Mouse (Mus musculus): ENCODE data around the gene Cep295nl.
"Not testable (repeated sequence)": the region's sequence is repeated elsewhere in the genome, so short reads cannot be mapped to it uniquely, and the experiment has no call there.

Gene Cep295nl

DNA sequence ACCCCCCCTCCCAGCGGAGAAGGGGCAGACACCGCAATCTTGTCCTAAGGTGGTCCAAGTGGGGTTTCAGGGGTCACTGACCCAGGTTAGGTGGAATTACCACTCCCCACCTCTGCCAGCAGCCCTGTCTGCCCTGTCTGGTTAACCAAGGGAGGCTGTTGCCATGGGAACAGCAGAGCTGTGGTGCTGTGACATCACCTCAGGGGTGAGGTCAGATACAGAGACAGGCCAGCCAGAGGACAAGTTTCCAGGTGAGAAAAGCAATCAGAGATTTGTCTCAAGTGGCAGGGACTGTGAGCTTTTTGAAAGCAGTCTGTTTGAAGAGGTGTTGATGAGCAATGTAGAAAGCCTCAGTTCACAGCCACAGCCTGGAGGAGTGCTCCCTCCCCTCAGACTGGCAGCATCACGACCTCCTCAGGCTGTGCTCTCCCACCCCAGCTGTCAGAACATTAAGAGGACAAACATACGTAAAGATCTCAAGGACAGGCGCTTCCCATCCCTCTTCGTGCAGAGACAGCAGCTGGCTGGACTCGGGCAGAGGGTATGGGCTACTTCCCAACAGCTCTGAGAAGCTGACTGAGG, at the start of gene Cep295nl:
TSS of gene Cep295nl (minus strand) at position 101 of the 582 bp plus-strand sequence.
- no peak for DNase-seq (ENCODE audit: low spot score in 2 of 2)

DNA sequence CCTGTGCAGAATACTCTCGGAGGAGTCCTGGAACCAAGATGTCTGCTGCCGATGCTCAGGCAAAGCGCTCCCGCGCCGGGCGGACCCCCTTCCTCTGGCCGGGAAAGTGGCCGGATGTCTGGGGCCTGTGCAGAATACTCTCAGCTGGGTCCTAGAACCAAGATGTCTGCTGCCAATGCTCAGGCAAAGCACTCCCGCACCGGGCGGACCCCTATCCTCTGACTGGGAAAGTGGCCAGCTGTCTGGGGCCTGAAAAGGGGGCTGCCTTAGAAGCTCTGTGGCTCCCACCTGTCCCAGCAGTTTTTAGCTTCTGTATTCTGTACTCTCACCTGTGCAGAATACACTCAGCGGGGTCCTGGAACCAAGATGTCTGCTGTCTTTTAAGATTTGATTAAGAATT, 45.5 kb upstream of the Cep295nl start:
- DNase-seq (ENCODE audit: low spot score in 2 of 2), result not testable (repeated sequence)

- peak; percentile 46 to 73 for DNase-seq (ENCODE audit: low spot score in 2 of 2)
Measured at GRCm38 (mm10) chr11:118379251-118380009, 37.1 kb upstream of the Cep295nl start.

- no peak for DNase-seq (ENCODE audit: low spot score in 2 of 2)
Measured at GRCm38 (mm10) chr11:118378656-118379055, 36.4 kb upstream of the Cep295nl start.

GRCm38 (mm10) chr11:118376323-118376722, 34.0 kb upstream of the Cep295nl start:
- not testable (repeated sequence) for DNase-seq (ENCODE audit: low spot score in 2 of 2)

- DNase-seq (ENCODE audit: low spot score in 2 of 2), result no peak
Measured at GRCm38 (mm10) chr11:118375881-118376280, 33.6 kb upstream of the Cep295nl start.

- DNase-seq (ENCODE audit: low spot score in 2 of 2), result no peak
Measured at GRCm38 (mm10) chr11:118375461-118375860, 33.2 kb upstream of the Cep295nl start.

DNA sequence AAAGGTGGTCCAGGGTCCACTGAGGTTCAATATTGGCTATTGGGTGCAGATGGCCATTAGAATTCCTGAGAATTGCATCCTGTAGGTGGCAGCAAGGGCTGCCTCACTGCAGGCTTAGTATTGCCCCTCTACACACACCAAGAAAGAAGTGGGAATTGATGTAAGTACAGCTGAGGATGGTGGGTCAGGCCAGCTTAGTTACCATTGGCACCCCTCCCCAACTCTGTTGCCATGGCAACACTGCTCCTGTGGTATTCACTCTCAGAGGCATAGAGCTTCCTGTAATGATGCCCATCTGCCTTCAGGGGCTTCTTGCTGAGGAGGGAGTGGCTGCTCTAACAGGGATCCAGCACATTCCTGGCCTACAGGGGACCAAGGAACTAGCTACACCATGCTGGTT, 32.7 kb upstream of the Cep295nl start:
- DNase-seq (ENCODE audit: low spot score in 2 of 2), result no peak

- DNase-seq (ENCODE audit: low spot score in 2 of 2), result no peak
Measured at GRCm38 (mm10) chr11:118374506-118374905, 32.2 kb upstream of the Cep295nl start.

DNA sequence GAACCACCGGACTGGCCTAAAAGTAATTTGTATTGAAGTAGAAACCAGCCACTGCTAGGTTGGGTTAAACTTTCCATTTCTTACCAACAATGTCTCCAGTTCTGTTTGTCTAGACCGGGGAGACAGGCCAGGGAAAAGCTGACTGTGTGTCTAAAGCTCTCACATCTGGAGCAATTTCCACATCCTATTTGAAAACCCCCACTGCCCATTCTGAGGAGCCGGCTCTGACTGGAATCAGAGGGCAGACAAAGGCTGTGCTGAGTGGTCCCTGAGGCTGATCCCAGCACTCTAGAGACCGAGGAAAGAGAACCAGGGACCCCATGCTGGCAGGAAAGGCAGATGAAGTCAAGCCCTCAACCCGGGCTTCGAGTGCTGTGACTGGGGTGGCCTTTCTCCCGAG, 30.3 kb upstream of the Cep295nl start:
- DNase-seq (ENCODE audit: low spot score in 2 of 2), result no peak

DNA sequence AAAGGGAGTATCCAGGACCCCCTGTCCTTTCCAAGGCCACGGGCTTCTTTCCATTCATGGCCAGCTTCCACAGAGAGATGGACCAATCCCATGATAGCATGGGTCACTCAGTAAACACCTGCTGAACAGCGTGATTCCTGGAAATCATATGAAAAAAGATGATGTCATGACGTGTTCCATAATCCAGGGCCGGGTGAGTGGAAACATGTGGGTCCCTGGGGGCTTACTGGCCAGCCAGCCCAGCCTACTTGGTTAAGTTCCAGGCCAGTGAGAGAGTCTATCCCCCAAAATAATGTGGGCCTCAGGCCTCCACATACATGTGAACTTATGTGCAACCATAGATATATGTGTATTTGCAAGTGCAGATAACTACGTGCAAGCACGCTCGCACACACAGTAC, 29.6 kb upstream of the Cep295nl start:
- DNase-seq (ENCODE audit: low spot score in 2 of 2), result no peak

GRCm38 (mm10) chr11:118369657-118370056, 27.4 kb upstream of the Cep295nl start:
- DNase-seq (ENCODE audit: low spot score in 2 of 2), result no peak

DNA sequence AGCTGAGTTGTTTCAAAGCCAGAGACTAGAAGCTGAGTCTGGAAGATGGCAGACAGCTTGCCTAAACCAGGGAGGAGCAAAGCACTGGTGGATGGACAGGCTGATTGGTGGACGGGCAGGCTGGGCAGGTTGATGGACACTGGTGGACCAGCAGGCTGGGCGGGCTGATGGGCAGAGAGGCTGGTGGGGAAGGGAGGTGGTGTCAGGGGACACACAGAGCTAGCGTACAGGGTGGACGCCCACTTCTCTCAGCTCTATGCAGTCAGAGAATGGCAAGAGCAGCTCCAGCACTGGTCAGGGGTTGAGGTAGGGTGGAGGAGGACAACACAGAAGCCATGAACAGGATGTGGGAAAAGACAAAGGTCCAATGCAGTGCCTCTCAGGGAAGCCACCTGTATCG, 27.0 kb upstream of the Cep295nl start:
- DNase-seq (ENCODE audit: low spot score in 2 of 2), result no peak

DNA sequence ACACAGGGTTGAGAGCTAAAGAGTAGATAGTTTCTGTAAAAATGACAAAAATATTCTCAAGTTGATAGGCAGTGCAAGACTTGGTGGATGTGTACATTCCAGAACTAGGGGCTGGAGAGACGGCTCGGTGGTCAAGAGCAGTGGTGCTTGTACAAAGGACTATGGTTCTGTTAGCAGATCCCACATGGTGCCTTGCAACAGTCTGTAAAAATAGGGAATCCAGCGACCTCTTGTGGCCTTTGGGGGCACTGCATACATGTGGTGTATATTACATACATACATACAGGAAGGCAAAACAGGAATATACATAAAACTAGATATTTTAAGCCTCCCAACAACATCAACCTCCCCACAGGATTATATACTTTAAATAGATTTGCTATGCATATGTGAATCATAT, 26.0 kb upstream of the Cep295nl start:
- DNase-seq (ENCODE audit: low spot score in 2 of 2), result no peak

GRCm38 (mm10) chr11:118366559-118366958, 24.3 kb upstream of the Cep295nl start:
- DNase-seq (ENCODE audit: low spot score in 2 of 2), result no peak

- DNase-seq (ENCODE audit: low spot score in 2 of 2), result no peak
Measured at GRCm38 (mm10) chr11:118366108-118366507, 23.8 kb upstream of the Cep295nl start.

DNA sequence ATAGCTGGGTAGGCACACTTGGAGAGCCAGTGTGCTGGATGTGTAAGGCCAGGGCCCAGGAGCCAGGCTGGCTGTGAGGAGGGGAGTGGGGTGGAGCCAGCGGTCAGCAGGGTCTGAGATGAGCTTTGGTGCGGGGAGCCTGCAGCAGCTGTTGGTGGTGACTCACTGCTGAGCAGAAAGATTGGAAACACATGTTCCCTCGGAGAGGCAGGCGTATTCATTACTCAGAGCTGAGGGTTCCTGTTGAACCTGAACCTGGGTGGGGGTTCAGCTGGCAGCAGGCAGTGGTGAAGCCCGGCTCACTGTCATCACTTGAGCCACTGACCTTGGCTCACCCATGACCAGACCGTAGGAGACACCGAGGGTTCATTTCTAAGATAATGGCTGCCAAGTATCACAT, 22.9 kb upstream of the Cep295nl start:
- no peak for DNase-seq (ENCODE audit: low spot score in 2 of 2)

GRCm38 (mm10) chr11:118364021-118364420, 21.7 kb upstream of the Cep295nl start:
- no peak for DNase-seq (ENCODE audit: low spot score in 2 of 2)

DNA sequence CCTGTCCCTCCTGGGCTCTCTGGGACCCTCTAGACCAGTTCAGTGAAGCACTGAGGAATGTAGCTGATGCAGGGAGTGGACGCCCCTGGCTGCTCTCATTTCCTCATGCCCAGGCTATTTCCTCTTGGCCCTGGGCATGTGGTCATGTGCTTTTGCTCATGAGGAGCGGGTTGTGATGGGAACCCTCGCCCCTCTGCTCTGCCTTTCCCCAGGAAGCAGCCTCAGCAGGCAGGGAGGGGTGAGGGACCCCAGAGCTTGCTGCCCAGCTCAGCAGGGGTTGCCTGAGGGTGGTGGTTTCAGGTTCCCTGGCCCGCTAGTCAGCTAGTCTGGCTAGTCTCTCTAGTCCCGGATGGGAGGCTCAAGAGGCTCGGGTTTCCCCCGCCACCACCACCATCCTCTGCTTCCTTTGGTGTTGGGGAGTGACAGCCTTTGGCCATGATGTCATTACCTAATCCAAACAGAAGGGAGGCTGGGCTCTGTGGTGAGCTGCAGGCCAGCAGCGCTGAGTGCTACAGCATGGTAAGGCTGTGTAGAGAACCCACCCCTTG, 20.7 kb upstream of the Cep295nl start:
- DNase-seq (ENCODE audit: low spot score in 2 of 2), result no peak

DNA sequence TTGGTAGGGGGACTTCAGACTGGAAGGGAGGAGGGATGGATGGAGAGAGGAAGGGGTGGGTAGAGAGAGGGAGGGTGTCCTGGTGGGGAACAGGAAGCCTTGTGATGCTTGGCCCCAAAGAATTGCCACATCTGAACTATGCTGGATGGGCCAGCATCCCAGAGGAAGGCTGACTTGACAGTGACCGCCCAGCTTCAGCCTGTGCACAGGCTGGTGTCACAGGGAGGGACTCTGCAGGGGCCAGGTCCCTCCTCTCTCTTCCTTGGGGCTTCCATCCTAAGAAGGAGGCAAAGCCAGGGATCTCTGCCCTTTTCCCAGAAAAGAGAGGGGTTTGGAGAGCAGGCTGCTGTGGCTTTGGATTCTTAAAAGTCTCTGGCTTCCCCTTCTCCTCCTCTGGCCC, 20.2 kb upstream of the Cep295nl start:
- DNase-seq (ENCODE audit: low spot score in 2 of 2), result no peak

GRCm38 (mm10) chr11:118360907-118361341, 18.6 kb upstream of the Cep295nl start:
- DNase-seq (ENCODE audit: low spot score in 2 of 2), result no peak

- no peak for DNase-seq (ENCODE audit: low spot score in 2 of 2)
Measured at GRCm38 (mm10) chr11:118360491-118360890, 18.2 kb upstream of the Cep295nl start.

DNA sequence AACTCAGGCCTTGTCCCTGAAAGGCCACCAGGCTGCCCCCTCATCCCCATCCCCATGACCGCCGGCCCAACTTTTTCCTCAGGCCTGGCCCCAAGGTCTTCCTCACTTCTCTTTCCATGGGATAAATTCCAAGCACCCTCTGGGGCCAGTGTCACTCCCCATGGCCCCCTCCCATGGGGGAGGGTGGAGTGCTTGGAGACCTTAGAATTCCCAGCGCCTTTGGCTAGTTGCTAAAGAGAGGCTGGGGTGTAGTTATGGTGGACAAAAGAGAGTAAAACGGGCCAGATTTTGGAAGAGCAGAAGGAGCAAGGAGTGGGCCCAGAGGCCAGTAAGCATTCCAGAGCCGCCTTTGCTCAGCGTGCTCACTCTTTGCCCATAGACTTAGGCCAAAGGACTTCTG, 13.3 kb upstream of the Cep295nl start, which contains the start of gene Timp2:
TSS of gene Timp2 (minus strand) at position 101 of the 400 bp plus-strand sequence.
- no peak for DNase-seq (ENCODE audit: low spot score in 2 of 2)
